Mouse (Mus musculus) embryo, embryonic 11.5 days (tissue): ENCODE results near the gene Mfn1.

Source experiments
- DNase-seq: peaks from one replicate; pipeline ENCODE4 v3.0.0-alpha.2; 2012; ENCODE audit warnings: low read depth, low spot score

The Mfn1 gene

DNA sequence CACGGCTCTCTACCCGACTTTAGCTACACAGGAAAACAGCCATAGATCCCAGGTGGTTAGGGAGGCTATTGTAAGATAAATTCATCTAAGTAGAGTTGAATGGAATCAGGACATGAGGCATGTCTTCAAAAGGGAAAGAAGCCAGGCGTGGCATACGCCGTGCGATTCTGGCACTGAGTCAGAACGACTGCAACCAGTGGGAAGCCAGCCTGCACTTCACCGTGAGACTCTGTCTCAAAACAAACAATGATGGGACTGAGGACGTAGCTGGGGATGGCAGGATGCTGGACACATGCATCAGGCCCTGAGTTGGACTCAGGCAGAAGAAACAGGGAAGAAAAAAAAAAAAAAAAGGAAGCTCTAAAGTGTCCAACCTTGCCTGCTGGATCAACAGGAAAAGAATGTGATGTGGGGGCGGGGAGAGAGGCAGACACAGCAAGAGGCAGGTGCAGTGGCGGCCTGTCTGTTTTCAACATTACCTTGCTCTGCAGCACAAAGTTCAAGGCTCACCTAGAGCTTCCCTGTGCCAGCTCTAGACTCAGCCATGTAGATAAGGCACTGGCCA, 82.4 kb downstream of the Mfn1 start:
- DNase-seq: no peak

DNA sequence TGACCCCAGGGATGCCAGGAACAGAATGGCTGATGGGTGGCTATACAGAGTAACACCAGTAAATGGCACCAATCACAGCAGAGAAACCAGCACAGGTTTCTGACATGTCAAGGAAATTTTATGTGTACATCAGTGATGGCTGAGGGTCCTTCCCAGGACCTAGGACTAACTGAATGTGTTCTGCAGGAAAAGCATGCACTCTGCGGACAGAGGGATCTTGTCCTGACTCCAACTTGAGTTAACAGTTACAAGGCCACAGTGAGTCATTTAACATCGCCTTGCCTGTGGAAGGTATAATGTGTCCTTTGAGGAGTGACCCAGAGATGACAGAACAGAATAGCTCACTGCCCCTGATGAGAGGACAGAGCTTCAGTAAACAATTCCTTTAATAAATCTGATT, 85.5 kb downstream of the Mfn1 start:
- no peak for DNase-seq

DNA sequence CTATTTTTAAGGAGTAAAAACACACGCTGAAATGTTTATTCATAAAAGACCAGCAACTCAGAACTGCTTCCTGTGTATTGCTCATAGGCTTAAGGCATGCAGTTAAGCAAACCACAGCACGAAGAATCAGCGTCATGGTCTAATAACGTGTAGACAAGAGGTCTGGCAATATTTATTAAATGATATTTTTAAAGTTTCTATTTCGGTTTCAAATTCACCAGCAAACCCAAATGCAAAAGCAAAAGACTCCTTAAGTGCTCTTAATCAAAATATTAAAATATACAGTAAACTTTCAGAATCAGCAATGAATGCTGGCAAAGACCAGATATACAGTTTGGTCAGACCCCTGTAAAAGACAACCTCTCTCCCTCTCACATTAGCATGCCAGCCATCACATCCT, 86.1 kb downstream of the Mfn1 start:
- DNase-seq: no peak

DNA sequence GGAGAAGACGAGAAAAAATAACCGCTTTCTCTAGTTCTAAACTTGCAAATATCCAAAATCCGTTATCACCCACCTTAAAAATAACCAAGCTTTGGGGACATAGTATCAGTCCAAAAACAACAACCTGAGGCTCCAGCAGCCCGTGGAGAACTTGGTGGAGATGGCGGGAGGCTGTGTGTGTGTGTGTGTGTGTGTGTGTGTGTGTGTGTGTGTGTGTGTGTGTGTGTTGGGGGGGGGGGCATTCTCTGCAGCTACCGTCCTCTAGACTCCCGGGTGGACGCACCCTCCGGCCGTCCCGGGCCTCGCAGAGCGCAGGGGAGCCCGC, 86.7 kb downstream of the Mfn1 start:
- DNase-seq: no peak

DNA sequence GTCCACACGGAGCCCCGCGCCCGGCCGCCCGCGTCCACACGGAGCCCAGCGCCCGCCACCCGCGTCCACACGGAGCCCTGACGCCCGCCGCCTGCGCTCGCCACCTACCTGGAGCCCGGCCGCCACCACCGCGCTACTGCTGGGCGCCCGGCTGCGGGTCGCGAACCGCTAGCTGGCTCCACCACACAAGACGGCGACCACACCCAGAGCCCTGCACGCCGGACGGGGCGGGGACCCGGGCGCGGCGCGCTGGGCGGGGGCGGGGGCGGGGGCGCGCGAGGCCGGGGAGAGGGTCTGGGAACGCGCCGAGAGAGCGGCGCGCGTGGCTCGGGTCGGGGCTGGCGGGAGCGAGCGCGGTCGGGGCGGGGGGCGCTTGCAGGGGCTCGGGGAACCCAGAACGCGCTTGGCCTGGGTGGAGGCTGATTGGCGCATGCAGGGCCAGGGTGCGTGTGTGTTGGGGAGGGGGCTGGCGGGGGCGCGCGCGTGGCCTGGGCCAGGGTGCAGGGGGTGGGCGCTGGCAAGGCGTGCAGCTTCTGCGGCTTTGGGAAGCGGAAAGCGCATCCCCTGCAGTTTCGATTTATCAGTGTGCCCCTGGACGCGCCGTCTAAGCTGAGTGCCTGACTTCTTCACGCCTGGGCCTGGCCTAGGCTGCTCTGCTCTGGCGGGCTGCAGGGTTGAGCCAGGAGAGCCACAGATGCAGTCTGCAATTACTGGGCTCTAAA, 87.2 kb downstream of the Mfn1 start, which contains the start of gene Gnb4:
TSS of gene Gnb4 (minus strand) at position 255 of the 722 bp plus-strand sequence.
- DNase-seq: peak; percentile 67

DNA sequence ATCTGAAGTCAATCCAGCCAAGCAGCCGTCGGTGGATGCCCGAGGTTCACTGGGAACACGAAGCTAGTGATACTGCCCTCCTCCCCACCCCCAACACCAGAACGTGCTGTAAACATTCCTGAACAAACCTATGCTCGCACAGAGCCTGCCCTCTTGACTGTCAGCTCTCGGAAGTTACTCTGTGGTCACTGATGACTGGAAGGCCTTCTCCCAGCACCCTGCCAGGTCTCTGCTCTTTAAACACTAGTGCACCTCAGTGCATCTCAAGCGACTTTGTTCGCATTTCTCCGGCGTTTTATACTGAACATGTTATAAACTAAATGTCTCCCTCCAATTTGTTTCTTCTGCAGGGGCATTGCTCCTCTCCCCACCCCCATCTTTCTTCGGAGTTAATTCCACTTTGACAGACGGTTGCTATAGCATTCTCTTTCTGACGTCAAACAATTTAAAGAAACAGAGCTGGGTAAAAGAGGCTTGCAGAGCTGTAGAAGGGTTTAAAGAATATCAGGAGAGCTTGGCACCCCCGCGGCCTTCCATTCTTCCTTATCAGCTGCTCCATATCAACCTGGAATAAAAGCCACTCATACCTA, 87.9 kb downstream of the Mfn1 start:
- DNase-seq: peak; percentile 19

DNA sequence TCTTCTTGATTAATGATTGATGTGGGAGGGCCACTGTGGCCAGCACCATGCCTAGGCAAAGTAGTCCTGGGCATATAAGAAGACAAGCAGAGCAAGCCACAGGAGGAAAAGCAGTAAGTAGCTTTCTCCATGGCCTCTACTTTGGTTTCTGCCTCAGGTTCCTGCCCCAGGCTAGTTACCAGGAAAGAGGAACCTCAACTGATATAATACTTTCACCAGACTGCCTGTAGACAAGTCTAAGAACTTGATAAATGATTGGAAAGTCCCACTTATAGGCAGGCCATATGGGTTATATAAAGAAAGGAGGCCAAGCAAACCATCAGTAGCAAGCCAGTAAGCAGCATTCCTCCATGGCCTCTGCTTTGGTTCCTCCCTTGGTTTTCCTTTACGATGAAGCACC, 92.4 kb downstream of the Mfn1 start:
- DNase-seq: no peak

DNA sequence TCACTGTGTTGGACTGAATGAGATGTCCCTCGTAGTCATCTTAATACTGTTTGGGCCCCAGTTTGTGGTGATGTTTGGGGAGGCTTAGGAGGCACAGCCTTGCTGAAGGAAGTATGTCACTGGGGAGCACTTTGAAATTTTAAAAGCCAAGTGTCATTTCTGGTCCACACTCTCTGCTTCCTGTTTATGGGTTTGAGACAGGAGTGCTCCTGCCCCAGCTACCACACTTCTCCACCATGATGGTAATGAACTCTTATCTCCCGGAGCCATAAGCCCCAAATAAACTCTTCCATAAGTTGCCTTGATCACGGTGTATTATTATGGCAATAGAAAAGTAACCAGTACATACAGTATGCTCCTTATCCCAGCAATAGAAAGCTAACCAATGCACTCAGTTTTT, 92.8 kb downstream of the Mfn1 start:
- no peak for DNase-seq

DNA sequence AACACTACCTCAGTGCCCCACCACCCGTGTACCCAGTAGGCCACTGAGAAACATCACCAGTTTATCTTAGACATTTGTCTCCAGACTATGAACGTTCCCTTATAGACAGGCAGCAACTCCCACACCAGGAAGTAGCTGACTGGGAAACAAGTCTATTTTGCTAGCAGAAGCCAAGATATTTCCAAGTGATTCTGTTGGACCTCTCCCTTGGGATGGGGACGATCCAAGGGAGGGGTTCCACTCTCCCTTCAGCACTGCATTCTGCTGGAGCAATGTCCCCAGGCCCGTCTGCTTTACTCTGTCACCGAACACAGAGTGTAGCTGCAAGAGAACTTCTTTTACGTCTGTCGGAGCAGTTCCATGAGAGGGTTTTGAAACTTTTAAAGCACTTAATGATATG, 98.9 kb downstream of the Mfn1 start:
- no peak for DNase-seq
